Mouse (Mus musculus) liver, postnatal 0 days (tissue): ENCODE measurements around the gene Mtmr3.

Experiments
- CTCF ChIP-seq: sonication (generic); IDR thresholded peaks from 2 replicates; pipeline ENCODE4 v1.5.1; 2016; ENCODE audit warnings: antibody characterized with exemption, low read depth
- EP300 ChIP-seq: IDR thresholded peaks from 2 replicates; pipeline ENCODE4 v1.6.1; 2016; ENCODE audit warnings: antibody characterized with exemption, low read depth, mild to moderate bottlenecking

GRCm38 (mm10) chr11:4502206-4502605, 92.5 kb downstream of the Mtmr3 start:
- no peak for TF ChIP-seq EP300
- no peak for TF ChIP-seq CTCF
